Comparison of ENCODE assay signal across 26 mouse cellular contexts in genomic region chr2:128924799-128925198, GRCm38 (mm10). TPM values are rescaled to one million over a fixed set of nuclear protein-coding genes. Genes with fewer than 3 reads are reported as not detected.
DNase-seq lines count a peak whose midpoint lies in the region; ATAC-seq lines count a peak whose summit lies in the region.
"Had no signal": no experiment of that assay in that cellular context is flagged by ENCODE, and none has a peak within 500 bp of the region (broad histone marks: within the 10 kb centered on the region; RNA-seq: fewer than 3 reads in every experiment).

No protein-coding gene starts in this region.

- no peaks in the 10 kb centered on the region for H3K9me3 ChIP-seq in heart, embryonic 10.5 days
- H3K9me3 ChIP-seq in forebrain, embryonic 15.5 days = no peaks in the 10 kb centered on the region
- H3K9me3 ChIP-seq: embryonic facial prominence, embryonic 10.5 days; embryonic facial prominence, embryonic 12.5 days; forebrain, embryonic 10.5 days; forebrain, embryonic 12.5 days; G1E had no signal

- peaks cover 30% of the 10 kb centered on the region for H3K36me3 ChIP-seq in heart, embryonic 10.5 days
- peaks cover 19% of the 10 kb centered on the region for H3K36me3 ChIP-seq in forebrain, embryonic 15.5 days

- no peaks in the 10 kb centered on the region for H3K27me3 ChIP-seq in heart, embryonic 10.5 days (ENCODE audit: insufficient read depth, poor library complexity, severe bottlenecking)
- H3K27me3 ChIP-seq in forebrain, embryonic 15.5 days = no peaks in the 10 kb centered on the region
- H3K27me3 ChIP-seq: CH12.LX; embryonic facial prominence, embryonic 12.5 days; forebrain, embryonic 12.5 days; Patski had no signal

- no peaks in the 10 kb centered on the region for H3K4me1 ChIP-seq in heart, embryonic 10.5 days
- H3K4me1 ChIP-seq in forebrain, embryonic 15.5 days = no peaks in the 10 kb centered on the region
- H3K4me1 ChIP-seq: embryonic facial prominence, embryonic 10.5 days; embryonic facial prominence, embryonic 12.5 days; forebrain, embryonic 10.5 days; forebrain, embryonic 12.5 days had no signal

- peak; percentile 60 for DNase-seq in heart, adult 11 months
- DNase-seq in heart, embryonic 10.5 days (ENCODE audit: low spot score) = no peak
- peak; percentile 16 for DNase-seq in kidney, adult 9 months
- no peak for DNase-seq in kidney, adult 18-20 months
- DNase-seq in kidney, postnatal 36 days = peak; percentile 27 to 39
- DNase-seq in kidney, postnatal 10 days = no peak
- DNase-seq: adrenal gland, adult 8-10 months; adrenal gland, postnatal 14 days; adrenal gland, postnatal 36 days; B cell, adult 2 months; cerebellum, adult 11-12 months; cerebellum, adult 2 months; cerebellum, adult 9-10 months; cerebellum, postnatal 10 days; cerebellum, postnatal 25 days had no signal

- ATAC-seq in forebrain, embryonic 15.5 days (replicated peaks) = no peak
- ATAC-seq: activated CD4-positive, CD25-positive, alpha-beta regulatory T cell, adult 4 months; CD4-positive, CD25-positive, alpha-beta regulatory T cell, adult 4 months; forebrain, embryonic 14.5 days; Patski had no signal

- H3K4me2 ChIP-seq in forebrain, embryonic 15.5 days (replicated peaks) = no peak overlapping the region
- H3K4me2 ChIP-seq: embryonic facial prominence, embryonic 12.5 days; forebrain, embryonic 12.5 days had no signal

- no peak overlapping the region for H3K27ac ChIP-seq in heart, embryonic 10.5 days
- no peak overlapping the region for H3K27ac ChIP-seq in forebrain, embryonic 15.5 days (replicated peaks)
- H3K27ac ChIP-seq: embryonic facial prominence, embryonic 10.5 days; embryonic facial prominence, embryonic 12.5 days; forebrain, embryonic 10.5 days; forebrain, embryonic 12.5 days had no signal

- H3K4me3 ChIP-seq in heart, embryonic 10.5 days = no peak overlapping the region
- no peak overlapping the region for H3K4me3 ChIP-seq in forebrain, embryonic 15.5 days
- H3K4me3 ChIP-seq: embryonic facial prominence, embryonic 10.5 days; embryonic facial prominence, embryonic 12.5 days; forebrain, embryonic 10.5 days; forebrain, embryonic 12.5 days had no signal

- WGBS in heart, embryonic 10.5 days = 82% methylated on average over 4 of the region's 4 CpGs
- WGBS in forebrain, embryonic 15.5 days = 90% methylated on average over 4 of the region's 4 CpGs

- no peak overlapping the region for H3K9ac ChIP-seq in forebrain, embryonic 15.5 days (replicated peaks)
- H3K9ac ChIP-seq: embryonic facial prominence, embryonic 12.5 days; forebrain, embryonic 12.5 days had no signal

RNA-seq across cellular contexts. Expression of gene Zc3h8, which starts 19.1 kb away (rescaled TPM):
- polyA plus RNA-seq in heart, embryonic 10.5 days (2016; fragmentation: Nextera tagmentation; extraction: Ambion mirVana) = 6.9 and 7.8 TPM in 2 replicates
- polyA plus RNA-seq in forebrain, embryonic 15.5 days (2015; fragmentation: Nextera tagmentation; extraction: Ambion mirVana) = 10.5 and 11.3 TPM in 2 replicates

RNA-seq across cellular contexts. Expression of gene Zc3h6, which starts 42.4 kb away (rescaled TPM):
- polyA plus RNA-seq in heart, embryonic 10.5 days (2016; fragmentation: Nextera tagmentation; extraction: Ambion mirVana) = 0.78 and 1.1 TPM in 2 replicates
- 4.8 and 5.4 TPM in 2 replicates for polyA plus RNA-seq in forebrain, embryonic 15.5 days (2015; fragmentation: Nextera tagmentation; extraction: Ambion mirVana)

RNA-seq across cellular contexts. Expression of gene Gm10762, which starts 42.7 kb away (rescaled TPM):
- 10.0 and 11.7 TPM in 2 replicates for polyA plus RNA-seq in heart, embryonic 10.5 days (2016; fragmentation: Nextera tagmentation; extraction: Ambion mirVana)
- 24.4 and 26.3 TPM in 2 replicates for polyA plus RNA-seq in forebrain, embryonic 15.5 days (2015; fragmentation: Nextera tagmentation; extraction: Ambion mirVana)

Comparison
In these comparisons a context has a peak if more than half of its experiments do, and no peak if none do; other contexts are left out.
1. DNase-seq: peak in heart, adult 11 months (single experiment), kidney, adult 9 months (single experiment) and kidney, postnatal 36 days (2 of 2); none in heart, embryonic 10.5 days (single experiment), kidney, adult 18-20 months (single experiment) and kidney, postnatal 10 days (single experiment).